Mouse (Mus musculus) inflammation-experienced regulatory T-cells, adult 6 months (primary cell): ENCODE data around the gene Ano4. TPM values are rescaled to one million over a fixed set of nuclear protein-coding genes. Genes with fewer than 3 reads are reported as not detected.

Source experiments
- polyA plus RNA-seq, 3 experiments: library from polyadenylated mRNA; unstranded; fragments of 100-300 nt; shearing (Covaris generic); gene quantifications; one replicate each; pipeline ENCODE4 v1.2.1; 2017

Gene Ano4
- polyA plus RNA-seq, 3 experiments from 2014 or later = not detected

Other genes with a start within 250 kb of the Ano4 start
- gene Gas2l3, start 99.2 kb upstream of the Ano4 start, polyA plus RNA-seq = 1 to 10 TPM in 1 of 3 experiments, under 1 TPM in 2; 0.60 to 9.7 (median 0.61) TPM
- gene Nr1h4, start 188.8 kb upstream of the Ano4 start, polyA plus RNA-seq = not detected